Mouse (Mus musculus) yolk sac, embryonic 10.5 days (tissue): ENCODE measurements around the gene Naa20.

ENCODE experiments used
- DNase-seq: peaks from one replicate; pipeline ENCODE4 v3.0.0-alpha.2; 2017; ENCODE audit warnings: low spot score

The Naa20 gene

DNA sequence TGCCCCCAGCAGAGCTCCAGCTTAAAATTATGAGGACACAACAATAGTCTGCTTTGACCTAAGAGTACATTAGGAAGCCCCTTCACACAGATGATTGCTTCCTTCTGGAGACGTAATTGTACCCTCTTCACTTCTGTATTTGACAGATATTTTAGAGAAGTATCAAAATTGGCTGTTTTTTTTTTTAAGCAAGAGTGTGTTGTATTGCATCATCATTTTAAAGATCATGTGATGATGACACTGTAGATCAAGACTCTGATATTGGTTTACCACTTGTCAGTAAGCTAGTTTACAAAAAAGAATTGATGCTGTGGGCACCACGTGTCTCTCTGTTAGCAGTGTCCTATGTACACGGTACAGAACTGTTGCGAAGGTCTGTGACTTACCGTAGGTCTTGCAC is 50.8 kb downstream of the Naa20 start:
- no peak for DNase-seq

DNA sequence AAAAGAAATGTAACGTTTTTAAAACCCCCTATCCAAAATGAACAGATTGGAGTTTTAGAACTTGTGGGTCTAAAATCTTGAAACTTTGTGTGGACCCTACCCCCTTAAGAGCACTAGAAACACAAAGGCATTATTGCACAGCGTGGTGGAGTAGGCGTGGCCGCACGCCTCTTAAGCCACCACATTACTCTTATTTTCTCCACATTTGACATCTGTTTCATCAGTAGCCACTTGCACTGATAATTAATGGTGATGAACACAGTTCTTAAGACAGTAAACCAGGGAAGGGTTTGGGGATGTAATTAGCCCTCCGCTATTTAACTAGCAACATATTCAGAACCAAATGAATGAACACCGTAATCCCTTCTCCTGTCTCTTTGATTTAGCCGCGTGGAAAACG is 53.9 kb downstream of the Naa20 start:
- no peak for DNase-seq

DNA sequence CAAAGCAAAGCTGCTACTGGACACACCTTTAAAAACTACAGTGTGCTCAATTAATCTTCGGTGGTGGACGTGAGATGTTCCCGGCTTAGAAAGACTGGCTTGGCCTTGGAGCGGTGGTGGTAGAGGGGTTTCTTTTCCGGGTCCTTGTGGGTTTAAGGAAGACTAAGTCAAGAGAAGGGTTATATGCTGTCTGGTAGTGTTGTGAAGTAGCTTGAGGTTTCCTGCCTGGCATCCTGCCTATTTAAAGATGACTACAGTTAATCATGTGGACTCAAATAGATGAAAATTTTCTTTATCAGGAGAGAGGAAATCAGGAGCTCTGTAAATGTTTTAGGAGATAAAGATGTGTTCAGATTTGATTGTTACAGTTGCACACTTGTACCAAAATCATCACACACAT is 54.4 kb downstream of the Naa20 start:
- no peak for DNase-seq

DNA sequence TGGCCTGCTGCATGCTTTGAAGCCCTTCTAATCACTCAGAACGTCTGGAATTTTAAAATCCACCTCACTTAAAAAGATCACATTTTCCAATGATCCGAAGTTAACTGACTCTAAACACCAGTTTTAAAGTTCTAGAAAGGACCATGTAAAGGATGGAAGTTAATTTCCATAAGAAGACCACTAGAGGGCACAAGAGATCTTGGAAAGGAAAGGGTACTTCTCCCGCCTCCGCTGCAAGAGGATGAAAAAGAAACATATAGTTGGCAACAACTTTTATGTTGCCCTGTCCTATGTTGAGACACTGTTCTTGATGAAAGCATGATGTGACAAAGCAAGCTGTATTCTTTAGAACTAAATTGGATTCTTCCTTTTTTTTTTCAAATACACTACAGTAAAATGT is 55.6 kb downstream of the Naa20 start:
- DNase-seq: no peak

DNA sequence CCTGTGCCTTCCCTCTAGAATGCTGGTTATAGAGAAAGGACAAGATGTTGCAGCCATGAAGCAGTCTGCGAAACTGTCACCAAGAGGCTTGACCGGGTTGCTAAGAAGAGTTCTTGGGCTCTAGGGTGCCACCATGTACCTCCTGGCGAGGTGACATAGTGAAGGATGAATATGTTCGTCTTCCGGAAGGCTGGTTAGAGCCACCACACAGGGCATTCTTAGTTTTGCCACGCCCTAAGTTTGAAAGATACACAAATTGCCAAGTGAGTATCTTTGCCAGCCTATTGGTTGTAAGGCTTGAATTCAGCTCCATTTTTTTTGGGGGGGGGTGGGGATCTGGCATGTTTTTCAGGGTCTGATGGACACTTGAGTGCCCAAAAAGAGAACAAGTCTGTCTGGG is 56.2 kb downstream of the Naa20 start:
- no peak for DNase-seq

DNA sequence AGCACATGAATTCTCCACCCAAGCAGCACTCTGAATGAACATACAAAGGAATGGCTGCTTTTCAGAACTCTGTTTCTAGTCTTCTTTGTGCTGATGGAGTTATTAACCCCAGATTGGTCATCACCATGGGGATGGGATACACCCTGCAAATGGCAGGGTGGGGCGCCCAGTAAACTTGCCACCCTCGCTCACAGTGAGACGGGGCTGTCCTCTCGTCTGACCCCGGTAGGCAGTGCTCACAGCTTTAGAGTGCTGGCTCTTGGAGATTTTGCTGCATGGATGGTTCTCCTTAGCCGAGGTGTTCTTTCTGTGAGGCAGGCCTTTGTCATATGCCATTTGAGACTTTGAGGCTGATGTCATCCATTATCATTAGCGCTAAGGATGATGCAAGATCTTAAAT is 56.7 kb downstream of the Naa20 start:
- no peak for DNase-seq

DNA sequence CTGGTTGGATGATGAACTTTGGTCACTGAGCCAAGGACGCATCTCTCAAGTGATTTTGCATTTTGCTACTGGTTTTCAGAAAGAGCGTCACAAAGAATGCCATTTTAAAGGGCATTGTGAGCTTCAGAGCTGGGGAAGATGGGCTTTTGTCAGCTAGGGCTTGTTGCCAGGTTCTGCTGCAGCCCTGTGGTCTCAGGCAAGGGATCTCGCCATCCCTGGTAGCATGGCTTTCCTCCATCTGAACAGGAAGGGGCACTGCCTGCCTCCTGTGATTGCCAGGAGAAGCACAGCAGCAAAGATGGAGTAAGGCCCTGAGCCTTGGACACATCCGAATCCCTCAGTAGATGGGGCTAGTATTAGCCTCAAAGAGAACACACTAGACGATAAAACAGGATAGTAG is 60.0 kb downstream of the Naa20 start:
- no peak for DNase-seq
